Mouse (Mus musculus): ENCODE data around the gene Chrdl2.

DNA sequence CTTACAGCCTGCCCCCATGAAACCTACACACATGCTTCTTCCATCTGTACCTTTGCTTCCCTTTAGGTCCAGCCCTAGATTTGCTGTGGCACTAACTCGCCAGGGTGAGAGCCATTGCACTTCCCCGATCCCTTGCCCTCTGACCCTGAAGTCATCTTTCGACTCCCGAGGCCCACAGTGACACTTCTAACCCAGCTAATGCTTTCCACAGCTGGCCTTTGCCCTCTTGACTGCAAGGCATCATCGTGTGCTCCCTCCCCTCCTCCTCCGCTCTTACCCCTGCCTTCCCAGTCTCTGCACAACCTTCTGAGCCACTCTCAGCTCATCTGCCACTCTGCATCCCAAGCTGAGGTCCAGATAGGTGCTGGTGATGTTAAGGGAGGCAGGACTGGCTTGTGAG is 6.5 kb downstream of the Chrdl2 start:
- no peak for TF ChIP-seq POLR2A (IDR thresholded peaks at IDR 0.05; ENCODE audit: borderline replicate concordance, insufficient read depth, low read length)
- TF ChIP-seq CTCF (IDR thresholded peaks at IDR 0.05; ENCODE audit: borderline replicate concordance, insufficient read depth, low read depth, low read length): no peak
